Comparison of ENCODE assay signal across 14 mouse cellular contexts in the genomic region with DNA sequence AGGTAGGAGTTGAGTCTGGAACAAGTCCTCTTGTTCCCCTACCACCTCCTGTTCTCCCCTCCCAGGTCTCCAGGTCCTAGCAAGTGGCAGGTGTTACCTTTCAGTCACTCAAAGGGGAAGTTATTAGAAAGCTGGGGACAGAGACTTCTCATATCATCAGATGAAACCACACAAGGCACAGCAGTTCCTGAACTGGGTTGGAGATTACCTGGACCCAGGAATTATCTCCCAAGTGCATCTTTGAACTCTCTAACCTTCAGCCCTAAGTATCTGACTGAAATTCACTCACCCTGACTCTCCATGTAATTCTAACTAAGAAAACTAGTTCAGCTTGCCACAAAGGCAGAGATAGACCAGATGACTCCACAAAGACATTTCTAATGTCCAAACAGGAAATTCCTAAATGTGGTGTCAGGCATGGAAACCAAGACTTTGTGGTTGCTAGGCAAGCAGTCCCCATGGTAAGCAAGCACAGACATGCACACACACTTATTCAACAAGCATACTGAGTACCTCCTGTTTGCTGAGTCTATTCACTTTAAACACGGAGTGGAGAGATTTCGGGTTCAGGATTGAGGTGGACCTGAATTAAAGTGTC. TPM values are rescaled to one million over a fixed set of nuclear protein-coding genes. Genes with fewer than 3 reads are reported as not detected.
DNase-seq lines count a peak whose midpoint lies in the region; ATAC-seq and TF ChIP-seq lines count a peak whose summit lies in the region.
"Had no signal": no experiment of that assay in that cellular context is flagged by ENCODE, and none has a peak within 500 bp of the region (broad histone marks: within the 10 kb centered on the region; RNA-seq: fewer than 3 reads in every experiment).

No protein-coding gene starts in this region.

- TF ChIP-seq CTCF in small intestine, adult 2 months (IDR thresholded peaks at IDR 0.05; ENCODE audit: extremely low read depth, insufficient read length, insufficient replicate concordance, low read depth, low read length): no peak

- H3K27ac ChIP-seq in liver, embryonic 11.5 days (ENCODE audit: low read depth, low read length): peak overlapping the region; percentile 52; the same call in 1 of the 2 replicates
- no peak overlapping the region for H3K27ac ChIP-seq in liver, embryonic 12.5 days
- peak overlapping the region; percentile 86 for H3K27ac ChIP-seq in small intestine, adult 2 months (ENCODE audit: insufficient read depth, low read depth, low read length)
- H3K27ac ChIP-seq: limb, embryonic 13.5 days; midbrain, embryonic 12.5 days; neural tube, embryonic 13.5 days had no signal

- peaks cover 3% of the 10 kb centered on the region; the same call in 1 of the 2 replicates for H3K27me3 ChIP-seq in liver, embryonic 11.5 days (replicated peaks; ENCODE audit: control insufficient read depth, insufficient read depth, low read length)
- H3K27me3 ChIP-seq in liver, embryonic 12.5 days (replicated peaks): peaks cover 29% of the 10 kb centered on the region; the same call in 1 of the 2 replicates
- H3K27me3 ChIP-seq in small intestine, adult 2 months (ENCODE audit: control insufficient read depth, insufficient read depth, low read length): no peaks in the 10 kb centered on the region
- H3K27me3 ChIP-seq: limb, embryonic 13.5 days; midbrain, embryonic 12.5 days; neural tube, embryonic 13.5 days had no signal

- no peak overlapping the region for H3K4me2 ChIP-seq in liver, embryonic 11.5 days
- H3K4me2 ChIP-seq in liver, embryonic 12.5 days: no peak overlapping the region
- H3K4me2 ChIP-seq: limb, embryonic 13.5 days; midbrain, embryonic 12.5 days; neural tube, embryonic 13.5 days had no signal

- no peaks in the 10 kb centered on the region for H3K36me3 ChIP-seq in liver, embryonic 11.5 days (ENCODE audit: control insufficient read depth, insufficient read depth, low read length)
- no peaks in the 10 kb centered on the region for H3K36me3 ChIP-seq in liver, embryonic 12.5 days
- no peaks in the 10 kb centered on the region for H3K36me3 ChIP-seq in small intestine, adult 2 months (ENCODE audit: control insufficient read depth, insufficient read depth, low read length)
- H3K36me3 ChIP-seq: limb, embryonic 13.5 days; midbrain, embryonic 12.5 days; neural tube, embryonic 13.5 days had no signal

- TF ChIP-seq POLR2A in small intestine, adult 2 months (IDR thresholded peaks at IDR 0.05; ENCODE audit: low read depth, low read length): no peak

- no peak for ATAC-seq in liver, embryonic 11.5 days (replicated peaks; ENCODE audit: low FRiP score)
- no peak for ATAC-seq in liver, embryonic 12.5 days
- ATAC-seq: forebrain, embryonic 16.5 days had no signal

- DNase-seq in liver, embryonic 11.5 days (ENCODE audit: low spot score): peak; percentile 22
- peak; percentile 69 for DNase-seq in NIH3T3 (ENCODE audit: low read depth)
- DNase-seq in fibroblast of lung, adult 2 months (ENCODE audit: low read depth): peak; percentile 55
- no peak for DNase-seq in urinary bladder, postnatal 4 days (ENCODE audit: low spot score in 2 of 2)
- no peak for DNase-seq in kidney, postnatal 4 days
- DNase-seq: cerebellum, adult 8-10 months; heart, postnatal 4 days; thymus, postnatal 4 days had no signal

- peaks cover 10% of the 10 kb centered on the region; the same call in 1 of the 2 replicates for H3K4me1 ChIP-seq in liver, embryonic 11.5 days (replicated peaks; ENCODE audit: control insufficient read depth, insufficient read depth, low read length)
- peaks cover 22% of the 10 kb centered on the region for H3K4me1 ChIP-seq in liver, embryonic 12.5 days
- H3K4me1 ChIP-seq in small intestine, adult 2 months (ENCODE audit: control insufficient read depth, insufficient read depth, insufficient read length, low read length): peaks cover 5% of the 10 kb centered on the region; the same call in 1 of the 2 replicates
- H3K4me1 ChIP-seq: midbrain, embryonic 12.5 days had no signal

- no peaks in the 10 kb centered on the region for H3K9me3 ChIP-seq in liver, embryonic 11.5 days (ENCODE audit: control insufficient read depth, low read length)
- H3K9me3 ChIP-seq in liver, embryonic 12.5 days (replicated peaks): no peaks in the 10 kb centered on the region
- H3K9me3 ChIP-seq: limb, embryonic 13.5 days; midbrain, embryonic 12.5 days; neural tube, embryonic 13.5 days had no signal

- WGBS in liver, embryonic 11.5 days: 79% methylated on average over 2 of the region's 2 CpGs
- WGBS in liver, embryonic 12.5 days (ENCODE audit: insufficient replicate concordance): 80% methylated on average over 2 of the region's 2 CpGs
- 65% methylated on average over 2 of the region's 2 CpGs for WGBS in small intestine, adult 2 months

- no peak overlapping the region for H3K9ac ChIP-seq in liver, embryonic 11.5 days (ENCODE audit: low read depth, low read length)
- H3K9ac ChIP-seq in liver, embryonic 12.5 days: no peak overlapping the region
- H3K9ac ChIP-seq: limb, embryonic 13.5 days; midbrain, embryonic 12.5 days; neural tube, embryonic 13.5 days had no signal

- no peak overlapping the region for H3K4me3 ChIP-seq in liver, embryonic 11.5 days (ENCODE audit: low read depth, low read length)
- no peak overlapping the region for H3K4me3 ChIP-seq in liver, embryonic 12.5 days
- no peak overlapping the region for H3K4me3 ChIP-seq in small intestine, adult 2 months (ENCODE audit: low read depth, low read length)
- H3K4me3 ChIP-seq: limb, embryonic 13.5 days; midbrain, embryonic 12.5 days; neural tube, embryonic 13.5 days had no signal

RNA-seq across cellular contexts. Expression of a gene that starts 22.3 kb away (rescaled TPM):
- polyA plus RNA-seq in liver, embryonic 11.5 days (2014; fragmentation: Nextera tagmentation; extraction: Ambion mirVana): 38.2 and 42.3 TPM in 2 replicates
- polyA plus RNA-seq in liver, embryonic 12.5 days (2016; fragmentation: Nextera tagmentation; extraction: Ambion mirVana): 26.3 and 29.4 TPM in 2 replicates
- polyA plus RNA-seq in small intestine, adult 2 months (2012; rRNA removed): 47.4 and 52.7 TPM in 2 replicates

RNA-seq across cellular contexts. Expression of a gene that starts 54.9 kb away (rescaled TPM):
- 2.1 and 3.0 TPM in 2 replicates for polyA plus RNA-seq in liver, embryonic 11.5 days (2014; fragmentation: Nextera tagmentation; extraction: Ambion mirVana)
- 2.0 and 2.1 TPM in 2 replicates for polyA plus RNA-seq in liver, embryonic 12.5 days (2016; fragmentation: Nextera tagmentation; extraction: Ambion mirVana)
- not detected in 2 replicates for polyA plus RNA-seq in small intestine, adult 2 months (2012; rRNA removed)
- polyA plus RNA-seq: forebrain, embryonic 16.5 days; midbrain, embryonic 12.5 days; neural tube, embryonic 13.5 days had no signal

Comparison
In these comparisons a context has a peak if more than half of its experiments do, and no peak if none do; other contexts are left out.
1. DNase-seq: peak in liver, embryonic 11.5 days (single experiment), NIH3T3 (single experiment) and fibroblast of lung, adult 2 months (single experiment); none in urinary bladder, postnatal 4 days (0 of 2) and kidney, postnatal 4 days (0 of 2).